8 mouse cellular contexts compared by ENCODE assay signal in the genomic region with DNA sequence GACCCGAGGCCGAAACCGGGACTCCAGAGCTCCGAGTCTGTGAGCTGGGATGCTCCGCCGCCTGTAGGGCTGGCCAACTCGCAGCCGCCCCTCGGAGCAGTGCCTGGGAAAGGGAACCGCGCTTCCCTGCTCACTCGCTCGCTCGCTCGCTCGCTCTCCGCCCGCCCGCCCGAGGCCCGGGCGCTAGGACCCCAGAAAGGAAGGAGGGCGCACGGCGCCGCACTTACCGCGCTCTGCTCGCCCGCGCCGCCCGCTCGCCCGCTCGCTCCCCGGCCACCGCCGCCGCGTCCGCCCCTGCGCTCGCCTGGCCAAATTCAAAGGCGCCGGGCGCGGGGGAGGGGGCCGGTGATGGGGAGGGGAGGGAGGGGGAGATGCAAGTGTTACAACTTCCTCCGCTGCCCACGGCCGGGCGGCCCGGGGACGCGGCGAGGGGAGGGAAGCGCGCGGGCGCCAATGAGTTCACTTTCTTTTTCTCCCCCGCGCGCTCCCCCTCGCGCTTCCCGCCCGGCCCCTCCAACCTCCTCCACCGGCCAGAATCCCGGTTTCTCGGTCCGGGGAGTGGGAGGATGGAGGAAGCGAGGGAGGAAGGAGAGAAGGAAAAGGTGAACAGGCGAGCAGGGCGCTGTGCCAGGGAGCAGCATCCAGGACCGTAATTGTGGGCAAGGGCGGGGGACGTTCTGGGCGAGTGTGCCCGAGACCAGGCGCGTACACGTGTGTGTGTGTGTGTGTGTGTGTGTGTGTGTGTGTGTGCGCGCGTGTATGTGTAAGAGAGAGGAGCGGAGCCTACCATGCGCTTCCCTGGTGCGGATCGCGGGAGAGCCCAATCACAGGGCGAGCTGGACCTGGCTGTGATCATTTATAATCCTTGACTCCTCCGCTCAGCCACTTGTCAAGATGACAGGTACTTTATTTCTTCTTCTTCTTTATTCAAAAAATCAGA. TPM values are rescaled to one million over a fixed set of nuclear protein-coding genes. Genes with fewer than 3 reads are reported as not detected.
DNase-seq lines count a peak whose midpoint lies in the region; ATAC-seq and TF ChIP-seq lines count a peak whose summit lies in the region.

No protein-coding gene starts in this region.

- no peak for TF ChIP-seq POLR2A in cortical plate, adult 2 months (IDR thresholded peaks at IDR 0.05; ENCODE audit: extremely low read depth, insufficient read depth, low read length)

- WGBS in intestine, postnatal 0 days = under 1% methylated on average over 71 of the region's 93 CpGs
- WGBS in limb, embryonic 15.5 days = under 1% methylated on average over 82 of the region's 93 CpGs
- WGBS in neural tube, embryonic 12.5 days = under 1% methylated on average over 64 of the region's 93 CpGs

- peak; percentile 79 to 82 for DNase-seq in cerebellum, postnatal 10 days
- no peak for DNase-seq in cerebellum, adult 9-11 months
- DNase-seq in gastrocnemius, postnatal 4 days (ENCODE audit: low spot score in 2 of 2) = peak; percentile 29 to 57
- peak; percentile 27 for DNase-seq in urinary bladder, postnatal 25 days (ENCODE audit: low spot score)

- TF ChIP-seq CTCF in cortical plate, adult 2 months (IDR thresholded peaks at IDR 0.05; ENCODE audit: extremely low read depth, insufficient read depth, low read length) = no peak
- 0 out of 2 replicates have a peak, but pooled peaks have one; percentile 21 for TF ChIP-seq CTCF in intestine, postnatal 0 days (IDR thresholded peaks at IDR 0.05; ENCODE audit: low read depth)

- peak overlapping the region; percentile 92 for H3K4me2 ChIP-seq in intestine, postnatal 0 days (replicated peaks; ENCODE audit: low read depth)
- peak overlapping the region; percentile 91 for H3K4me2 ChIP-seq in limb, embryonic 15.5 days
- H3K4me2 ChIP-seq in neural tube, embryonic 12.5 days (replicated peaks) = peak overlapping the region; percentile 93

- peak overlapping the region; percentile 72 for H3K9ac ChIP-seq in intestine, postnatal 0 days (ENCODE audit: low read depth, low read length)
- peak overlapping the region; percentile 75 for H3K9ac ChIP-seq in limb, embryonic 15.5 days
- H3K9ac ChIP-seq in neural tube, embryonic 12.5 days = peak overlapping the region; percentile 72

- no peaks in the 10 kb centered on the region for H3K4me1 ChIP-seq in cortical plate, adult 2 months (ENCODE audit: control insufficient read depth, insufficient read depth, low read length)
- no peaks in the 10 kb centered on the region for H3K4me1 ChIP-seq in intestine, postnatal 0 days (replicated peaks; ENCODE audit: control insufficient read depth, insufficient read depth, low read length)
- peaks cover 21% of the 10 kb centered on the region; the same call in 1 of the 2 replicates for H3K4me1 ChIP-seq in limb, embryonic 15.5 days
- peaks cover 25% of the 10 kb centered on the region for H3K4me1 ChIP-seq in neural tube, embryonic 12.5 days

- H3K36me3 ChIP-seq in intestine, postnatal 0 days (ENCODE audit: control insufficient read depth, insufficient read depth) = no peaks in the 10 kb centered on the region
- no peaks in the 10 kb centered on the region for H3K36me3 ChIP-seq in limb, embryonic 15.5 days
- H3K36me3 ChIP-seq in neural tube, embryonic 12.5 days = no peaks in the 10 kb centered on the region

- peak; percentile 60 for ATAC-seq in intestine, postnatal 0 days
- ATAC-seq in limb, embryonic 15.5 days (ENCODE audit: insufficient number of reproducible peaks, low FRiP score, low TSS enrichment, low read depth) = peak; percentile 82
- ATAC-seq in neural tube, embryonic 12.5 days (ENCODE audit: low FRiP score, low read depth) = peak; percentile 83

- peak overlapping the region; percentile 43; the same call in 1 of the 2 replicates for H3K27ac ChIP-seq in cortical plate, adult 2 months (ENCODE audit: insufficient read depth, low read length)
- peak overlapping the region; percentile 74 for H3K27ac ChIP-seq in intestine, postnatal 0 days (ENCODE audit: low read depth, low read length)
- peak overlapping the region; percentile 89 for H3K27ac ChIP-seq in limb, embryonic 15.5 days
- H3K27ac ChIP-seq in neural tube, embryonic 12.5 days = peak overlapping the region; percentile 59

- no peaks in the 10 kb centered on the region for H3K27me3 ChIP-seq in intestine, postnatal 0 days (replicated peaks; ENCODE audit: control insufficient read depth, insufficient read depth, low read length)
- peaks cover 26% of the 10 kb centered on the region for H3K27me3 ChIP-seq in limb, embryonic 15.5 days
- H3K27me3 ChIP-seq in neural tube, embryonic 12.5 days (replicated peaks) = peaks cover 32% of the 10 kb centered on the region

- H3K9me3 ChIP-seq in intestine, postnatal 0 days (ENCODE audit: control insufficient read depth) = no peaks in the 10 kb centered on the region
- no peaks in the 10 kb centered on the region for H3K9me3 ChIP-seq in limb, embryonic 15.5 days
- H3K9me3 ChIP-seq in neural tube, embryonic 12.5 days = no peaks in the 10 kb centered on the region

- H3K4me3 ChIP-seq in cortical plate, adult 2 months (ENCODE audit: insufficient read depth, low read length) = peak overlapping the region; percentile 97
- peak overlapping the region; percentile 88 for H3K4me3 ChIP-seq in intestine, postnatal 0 days (ENCODE audit: low read depth, low read length)
- peak overlapping the region; percentile 81 for H3K4me3 ChIP-seq in limb, embryonic 15.5 days
- H3K4me3 ChIP-seq in neural tube, embryonic 12.5 days = peak overlapping the region; percentile 83

RNA-seq across cellular contexts. Expression of a gene that starts 0.5 kb away (rescaled TPM):
- 19.1 and 21.0 TPM in 2 replicates for polyA plus RNA-seq in cortical plate, adult 2 months (2012; rRNA removed)
- 10 to 100 TPM; 32.8 to 36.5 TPM for total RNA-seq in gastrocnemius, postnatal 4 days (2021)
- 4.6 and 5.3 TPM in 2 replicates for polyA plus RNA-seq in intestine, postnatal 0 days (2015; fragmentation: Nextera tagmentation; extraction: Ambion mirVana)
- 30.0 and 35.5 TPM in 2 replicates for polyA plus RNA-seq in limb, embryonic 15.5 days (2015; fragmentation: Nextera tagmentation; extraction: Ambion mirVana)
- 34.4 and 36.8 TPM in 2 replicates for polyA plus RNA-seq in neural tube, embryonic 12.5 days (2016; fragmentation: Nextera tagmentation; extraction: Ambion mirVana)
